Mouse (Mus musculus) heart, postnatal 0 days (tissue): ENCODE measurements around the gene Tnfrsf1b. TPM values are rescaled to one million over a fixed set of nuclear protein-coding genes. Genes with fewer than 3 reads are reported as not detected.

Experiments
- ATAC-seq: fragments of 200-750 bp; cut with Nextera tagmentation; 2 replicates; pipeline ENCODE4 v1.8.0; 2017; ENCODE audit warnings: low read depth, moderate number of reproducible peaks, moderate library complexity; ENCODE audit not compliant: insufficient read depth
- DNase-seq: peaks from one replicate; pipeline ENCODE4 v3.0.0-alpha.2; 2016; ENCODE audit warnings: low spot score
- H3K27ac ChIP-seq: fragments of 300-500 bp; sonication (generic); 2 replicates; pipeline ENCODE4 v1.5.1; 2014; ENCODE audit warnings: low read depth, mild to moderate bottlenecking
- H3K27me3 ChIP-seq: fragments of 300-500 bp; sonication (generic); 2 replicates; pipeline ENCODE4 v1.6.1; 2014; ENCODE audit warnings: low read length, mixed read lengths; ENCODE audit not compliant: control insufficient read depth, insufficient read depth
- H3K36me3 ChIP-seq: fragments of 300-500 bp; sonication (generic); replicated peaks from 2 replicates; pipeline ENCODE4 v1.6.1; 2014; ENCODE audit warnings: low read length, mixed read lengths; ENCODE audit not compliant: control insufficient read depth, insufficient read depth
- H3K4me1 ChIP-seq: fragments of 300-500 bp; sonication (generic); 2 replicates; pipeline ENCODE4 v1.6.1; 2014; ENCODE audit warnings: antibody characterized with exemption; ENCODE audit not compliant: control insufficient read depth, insufficient read depth
- H3K4me2 ChIP-seq: fragments of 300-500 bp; sonication (generic); 2 replicates; pipeline ENCODE4 v1.6.1; 2014; ENCODE audit warnings: low read depth, mild to moderate bottlenecking, low read length, moderate library complexity
- H3K4me3 ChIP-seq: fragments of 300-500 bp; sonication (generic); 2 replicates; pipeline ENCODE4 v1.5.1; 2014; ENCODE audit warnings: low read depth, low read length
- H3K9ac ChIP-seq: fragments of 300-500 bp; sonication (generic); replicated peaks from 2 replicates; pipeline ENCODE4 v1.6.1; 2014; ENCODE audit warnings: low read depth, low read length, mixed read lengths
- H3K9me3 ChIP-seq: fragments of 300-500 bp; sonication (generic); replicated peaks from 2 replicates; pipeline ENCODE4 v1.6.1; 2016; ENCODE audit warnings: low read length; ENCODE audit not compliant: control insufficient read depth
- CTCF ChIP-seq: IDR thresholded peaks from 2 replicates; pipeline ENCODE4 v1.5.1; 2016; ENCODE audit warnings: antibody characterized with exemption, control low read depth, low read depth
- EP300 ChIP-seq: IDR thresholded peaks from 2 replicates; pipeline ENCODE4 v1.6.1; 2016; ENCODE audit warnings: antibody characterized with exemption, low read depth
- WGBS: fragments of 180-500 bp; shearing (Covaris S2); extraction: QIAGEN DNeasy Blood & Tissue Kit; methylation state at CpG from one replicate; pipeline ENCODE4 v1.1.7; 2014; 5-methylcytosine and 5-hydroxymethylcytosine counted together
- polyA plus RNA-seq: library from polyadenylated mRNA; unstranded; fragments of >200 nt; fragmentation: Nextera tagmentation; extraction: Ambion mirVana; gene quantifications from 2 replicates; pipeline ENCODE4 v1.2.1, GENCODE M21; 2015
- total RNA-seq: library from RNA; depleted of rRNA; stranded (reverse); fragments of >200 nt; gene quantifications from 2 replicates; pipeline ENCODE4 v1.2.3, GENCODE M21; 2014; ENCODE audit warnings: low replicate concordance; rRNA removed

Tnfrsf1b gene
- total and polyA plus RNA-seq, 2 experiments from 2014 or later = 2.0 to 11.1 TPM

GRCm38 (mm10) chr4:145164111-145164510 lies 82.6 kb downstream of the Tnfrsf1b start:
- Histone ChIP-seq H3K36me3 (peaks cover 94% of the 10 kb centered on the region), H3K9me3 (no peaks in the 10 kb centered on the region), H3K4me3 (no peak overlapping the region), H3K27me3 (no peaks in the 10 kb centered on the region), H3K4me2 (no peak overlapping the region), H3K9ac (no peak overlapping the region), H3K27ac (no peak overlapping the region), H3K4me1 (no peaks in the 10 kb centered on the region)
- 96% methylated on average over 4 of the region's 4 CpGs for WGBS
- TF ChIP-seq EP300 = no peak
- TF ChIP-seq CTCF = no peak
- ATAC-seq = no peak
- no peak for DNase-seq

Other genes starting within 250 kb of the Tnfrsf1b start
- gene Vps13d, start 51.9 kb downstream of the Tnfrsf1b start, total RNA-seq = 32.2 and 42.6 TPM in 2 replicates
- 7.6 and 9.0 TPM in 2 replicates for gene Vps13d, start 51.9 kb downstream of the Tnfrsf1b start, polyA plus RNA-seq
- not detected in 2 replicates for gene Tnfrsf8, start 68.3 kb upstream of the Tnfrsf1b start, total RNA-seq
- 0.04 and 0.05 TPM in 2 replicates for gene Tnfrsf8, start 68.3 kb upstream of the Tnfrsf1b start, polyA plus RNA-seq